Mouse (Mus musculus) midbrain, postnatal 0 days (tissue): ENCODE measurements at regions not wholly inside any gene's neighbourhood (a gene's known extent, or its start where the extent isn't known, plus 50 kb on each side); places are given as distances from the start of the nearest gene placed in this dataset.
"Not testable (repeated sequence)": the region's sequence is repeated elsewhere in the genome, so short reads cannot be mapped to it uniquely, and the experiment has no call there.

Source experiments
- ATAC-seq: fragments of 200-750 bp; cut with Nextera tagmentation; 2 replicates; pipeline ENCODE4 v1.8.0; 2017; ENCODE audit warnings: moderate number of reproducible peaks, mild to moderate bottlenecking, moderate TSS enrichment, moderate library complexity; ENCODE audit not compliant: low FRiP score
- DNase-seq: peaks from one replicate; pipeline ENCODE4 v3.0.0-alpha.2; 2015; ENCODE audit warnings: low spot score
- H3K27ac ChIP-seq: fragments of 300-500 bp; sonication (generic); 2 replicates; pipeline ENCODE4 v1.5.1; 2014; ENCODE audit warnings: low read depth, mild to moderate bottlenecking, low read length, mixed read lengths
- H3K27me3 ChIP-seq: fragments of 300-500 bp; sonication (generic); 2 replicates; pipeline ENCODE4 v1.6.1; 2014; ENCODE audit warnings: low read length, control low read depth, mixed read lengths; ENCODE audit not compliant: insufficient read depth
- H3K36me3 ChIP-seq: fragments of 300-500 bp; sonication (generic); 2 replicates; pipeline ENCODE4 v1.6.1; 2014; ENCODE audit warnings: low read length, control low read depth, mixed read lengths; ENCODE audit not compliant: insufficient read depth
- H3K4me1 ChIP-seq: fragments of 300-500 bp; sonication (generic); 2 replicates; pipeline ENCODE4 v1.6.1; 2014; ENCODE audit warnings: mild to moderate bottlenecking, control low read depth, antibody characterized with exemption, low read length, mixed read lengths; ENCODE audit not compliant: insufficient read depth
- H3K4me2 ChIP-seq: fragments of 300-500 bp; sonication (generic); 2 replicates; pipeline ENCODE4 v1.6.1; 2014; ENCODE audit warnings: low read depth, mild to moderate bottlenecking, low read length, mixed read lengths; ENCODE audit not compliant: poor library complexity, severe bottlenecking
- H3K4me3 ChIP-seq: fragments of 300-500 bp; sonication (generic); 2 replicates; pipeline ENCODE4 v1.5.1; 2014; ENCODE audit warnings: low read depth, mild to moderate bottlenecking, low read length, moderate library complexity
- H3K9ac ChIP-seq: fragments of 300-500 bp; sonication (generic); replicated peaks from 2 replicates; pipeline ENCODE4 v1.6.1; 2014; ENCODE audit warnings: mild to moderate bottlenecking, low read length, moderate library complexity, mixed read lengths; ENCODE audit not compliant: poor library complexity, severe bottlenecking
- H3K9me3 ChIP-seq: fragments of 300-500 bp; sonication (generic); 2 replicates; pipeline ENCODE4 v1.6.1; 2016; ENCODE audit warnings: low read length, control low read depth
- CTCF ChIP-seq: IDR thresholded peaks from 2 replicates; pipeline ENCODE4 v1.5.1; 2016; ENCODE audit warnings: antibody characterized with exemption, mild to moderate bottlenecking
- WGBS: fragments of 180-500 bp; shearing (Covaris S2); extraction: QIAGEN DNeasy Blood & Tissue Kit; methylation state at CpG from one replicate; pipeline ENCODE4 v1.1.7; 2014; 5-methylcytosine and 5-hydroxymethylcytosine counted together

DNA sequence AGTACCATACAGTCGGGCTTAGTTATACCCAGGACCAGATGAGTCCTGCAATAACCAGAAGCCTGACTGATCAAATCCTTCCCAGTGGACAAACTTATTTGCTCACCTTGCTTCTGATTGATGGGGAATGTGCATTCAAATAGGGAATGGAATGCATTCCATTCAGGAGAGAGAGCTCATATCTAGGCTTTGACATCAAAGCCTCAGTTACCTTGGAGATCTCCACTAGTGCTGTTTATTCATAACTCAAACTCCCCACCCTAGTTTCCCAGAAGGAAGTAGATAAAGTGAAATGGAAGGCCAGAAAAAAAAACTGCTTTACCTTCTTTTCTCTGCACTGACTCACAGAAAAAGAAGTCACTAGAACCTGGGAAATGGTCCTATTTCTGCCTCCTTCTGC lies 608.9 kb upstream of the Ndn start:
- H3K4me2 ChIP-seq, result no peak overlapping the region
- ATAC-seq (no peak), DNase-seq (no peak)
- no peak overlapping the region for H3K9ac ChIP-seq
- WGBS, result 54% methylated on average over 1 of the region's 1 CpGs
- no peaks in the 10 kb centered on the region for H3K36me3 ChIP-seq
- no peaks in the 10 kb centered on the region for H3K27me3 ChIP-seq
- H3K4me1 ChIP-seq, result no peaks in the 10 kb centered on the region
- no peak for TF ChIP-seq CTCF
- no peak overlapping the region for H3K4me3 ChIP-seq
- no peaks in the 10 kb centered on the region for H3K9me3 ChIP-seq
- no peak overlapping the region for H3K27ac ChIP-seq

DNA sequence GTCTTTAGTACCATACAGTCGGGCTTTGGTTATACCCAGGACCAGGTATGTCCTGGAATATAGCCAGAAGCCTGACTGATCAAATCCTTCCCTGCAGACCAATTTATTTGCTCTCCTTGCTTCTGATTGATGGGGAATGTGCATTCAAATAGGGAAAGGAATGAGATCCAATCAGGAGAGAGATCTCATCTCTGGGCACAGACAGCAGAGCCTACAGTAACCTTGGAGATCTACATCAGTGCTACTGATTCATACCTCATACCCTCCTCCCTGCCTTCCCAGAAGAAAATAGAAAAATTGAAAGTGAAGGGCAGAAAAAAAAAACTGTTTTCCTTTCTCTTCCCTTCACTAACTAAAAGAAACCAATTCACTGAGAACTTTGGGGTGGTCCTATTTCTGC lies 607.0 kb upstream of the Ndn start:
- not testable (repeated sequence) for H3K36me3 ChIP-seq
- WGBS, result no CpG with 5 or more reads among the region's 1 CpGs

GRCm38 (mm10) chr7:61769826-61770225 lies 576.5 kb upstream of the Ndn start:
- H3K27me3 ChIP-seq, result no peaks in the 10 kb centered on the region
- H3K4me3 ChIP-seq, result no peak overlapping the region
- H3K27ac ChIP-seq, result no peak overlapping the region
- TF ChIP-seq CTCF, result peak; percentile 76
- H3K9me3 ChIP-seq, result no peaks in the 10 kb centered on the region
- H3K9ac ChIP-seq, result no peak overlapping the region
- no peak overlapping the region for H3K4me2 ChIP-seq
- H3K36me3 ChIP-seq, result no peaks in the 10 kb centered on the region
- H3K4me1 ChIP-seq, result no peaks in the 10 kb centered on the region
- ATAC-seq (no peak), DNase-seq (peak; percentile 30)

More for the DNA sequence above, 607.0 kb upstream of the Ndn start:
- H3K27ac ChIP-seq, H3K4me1 ChIP-seq, DNase-seq, H3K9ac ChIP-seq, ATAC-seq, H3K9me3 ChIP-seq, H3K4me3 ChIP-seq, H3K27me3 ChIP-seq, H3K4me2 ChIP-seq: not testable (repeated sequence)

GRCm38 (mm10) chr7:61790113-61790796 lies 556.1 kb upstream of the Ndn start:
- DNase-seq, result peak; percentile 46
- H3K36me3 ChIP-seq, result no peaks in the 10 kb centered on the region
- no peaks in the 10 kb centered on the region for H3K9me3 ChIP-seq
- WGBS, result 82% methylated on average over 5 of the region's 5 CpGs
- no peak overlapping the region for H3K27ac ChIP-seq
- no peak overlapping the region for H3K4me2 ChIP-seq
- no peaks in the 10 kb centered on the region for H3K4me1 ChIP-seq
- no peak overlapping the region for H3K9ac ChIP-seq
- H3K27me3 ChIP-seq, result no peaks in the 10 kb centered on the region
- no peak for TF ChIP-seq CTCF
- no peak overlapping the region for H3K4me3 ChIP-seq
- ATAC-seq, result peak; percentile 69

DNA sequence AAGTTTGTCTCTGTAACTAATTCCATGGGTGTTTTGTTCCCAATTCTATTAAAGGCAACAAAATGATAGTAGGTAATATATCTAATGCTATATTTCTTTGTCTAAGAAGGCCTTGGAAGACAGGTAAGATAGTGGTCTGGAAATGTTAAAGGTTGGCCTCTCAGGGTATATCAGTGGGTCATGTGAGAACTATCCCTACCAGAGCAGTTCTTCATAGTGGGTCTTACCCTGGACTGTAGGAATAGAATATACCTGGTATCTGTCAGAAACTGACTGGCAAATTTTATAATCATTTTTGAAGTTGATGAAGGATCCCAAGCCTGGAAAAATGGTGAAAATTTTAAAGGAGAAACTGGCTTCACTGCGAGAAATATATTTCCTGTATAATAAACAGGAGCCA lies 509.5 kb upstream of the Ndn start:
- TF ChIP-seq CTCF, result no peak
- Histone ChIP-seq H3K4me1 (no peaks in the 10 kb centered on the region), H3K27me3 (no peaks in the 10 kb centered on the region), H3K4me2 (no peak overlapping the region), H3K36me3 (no peaks in the 10 kb centered on the region), H3K4me3 (no peak overlapping the region), H3K9ac (no peak overlapping the region), H3K27ac (peak overlapping the region; percentile 47; the same call in 1 of the 2 replicates), H3K9me3 (no peaks in the 10 kb centered on the region)
- DNase-seq (no peak), ATAC-seq (no peak)
- 71% methylated on average over 1 of the region's 1 CpGs for WGBS

DNA sequence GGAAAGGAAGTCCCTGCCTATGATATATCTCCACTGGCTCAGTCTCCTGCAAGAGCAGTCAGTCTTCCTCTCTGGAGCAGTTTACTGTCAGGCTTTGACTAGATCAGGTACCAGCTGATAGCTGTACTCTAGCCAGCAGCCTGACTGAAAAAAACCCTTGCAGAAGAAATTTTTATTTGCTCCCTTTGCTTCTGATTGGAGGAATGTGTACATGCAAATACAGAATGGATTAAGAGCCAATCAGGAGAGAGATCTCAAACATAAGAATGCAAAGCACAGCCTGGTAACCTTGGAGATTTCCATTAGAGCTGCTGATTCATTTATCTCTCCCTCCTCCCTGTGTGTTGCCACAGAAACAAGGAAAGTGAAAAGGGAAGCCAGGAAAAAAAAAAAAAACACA lies 509.1 kb upstream of the Ndn start:
- Histone ChIP-seq H3K4me1 (no peaks in the 10 kb centered on the region), H3K27me3 (no peaks in the 10 kb centered on the region), H3K4me3 (no peak overlapping the region), H3K9me3 (no peaks in the 10 kb centered on the region), H3K4me2 (no peak overlapping the region), H3K36me3 (no peaks in the 10 kb centered on the region), H3K9ac (no peak overlapping the region), H3K27ac (peak overlapping the region; percentile 47)
- peak; percentile 80 for DNase-seq
- ATAC-seq, result peak; percentile 92
- TF ChIP-seq CTCF, result no peak
